Mouse (Mus musculus): ENCODE data around the gene Abtb1.

Abtb1 gene

DNA sequence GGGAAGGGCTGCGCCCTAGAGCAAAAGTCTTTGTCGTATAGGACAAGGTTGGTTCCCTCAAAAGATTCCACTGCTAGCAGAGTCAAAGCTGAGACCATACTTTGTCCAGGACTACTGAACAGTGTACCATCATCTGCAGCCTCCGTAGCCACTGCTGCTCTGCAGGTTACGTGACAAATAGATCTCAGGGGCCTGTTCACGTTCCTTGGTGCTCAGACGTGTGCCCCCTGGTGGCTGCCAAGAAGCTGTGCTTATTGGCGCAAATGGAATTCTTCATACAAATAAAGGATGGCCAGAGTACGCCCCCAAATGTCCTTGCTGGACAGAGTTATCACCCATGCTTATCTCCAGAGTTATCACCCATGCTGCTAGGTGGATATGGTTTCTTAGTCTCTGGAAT, 10.3 kb downstream of the Abtb1 start:
- intact Hi-C loops (cut with DNase I) = loop anchor here (5.0 kb wide), 2 partner anchors 104 to 269 kb away; no protein-coding TSS in a partner anchor

DNA sequence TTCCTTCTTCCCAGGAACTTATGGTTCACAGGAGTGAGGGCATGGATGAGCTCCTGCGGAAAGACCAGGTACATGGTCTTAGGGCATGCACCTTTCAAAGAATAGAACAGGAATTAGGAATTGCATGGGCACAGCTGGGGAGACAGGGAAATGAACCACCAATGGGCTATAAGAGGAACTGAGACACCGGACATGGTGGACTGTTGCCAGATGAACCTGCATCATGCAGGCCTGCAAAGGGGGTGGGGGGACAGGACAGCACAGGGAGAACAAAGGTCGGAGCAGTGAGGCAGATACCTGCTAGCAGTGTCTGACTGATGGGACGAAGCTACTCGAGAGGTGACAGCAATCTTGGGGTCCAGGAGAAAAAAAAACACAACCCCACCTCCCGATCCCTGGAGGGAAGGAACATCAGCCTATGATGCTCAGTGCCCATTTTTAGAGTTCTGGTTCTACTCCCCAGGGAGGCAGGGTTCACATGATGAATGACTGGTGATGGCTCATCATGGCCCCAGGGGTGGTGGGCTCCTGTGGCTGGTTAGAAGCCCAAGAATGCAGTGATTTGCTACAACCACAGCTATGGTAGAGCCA, 11.6 kb downstream of the Abtb1 start:
- intact Hi-C loops (cut with DNase I) = loop anchor here (5.0 kb wide), 2 partner anchors 103 to 268 kb away; no protein-coding TSS in a partner anchor

- intact Hi-C loops (cut with DNase I) = no loop called here
Observed at GRCm38 (mm10) chr6:88829579-88829978, 12.2 kb downstream of the Abtb1 start.

DNA sequence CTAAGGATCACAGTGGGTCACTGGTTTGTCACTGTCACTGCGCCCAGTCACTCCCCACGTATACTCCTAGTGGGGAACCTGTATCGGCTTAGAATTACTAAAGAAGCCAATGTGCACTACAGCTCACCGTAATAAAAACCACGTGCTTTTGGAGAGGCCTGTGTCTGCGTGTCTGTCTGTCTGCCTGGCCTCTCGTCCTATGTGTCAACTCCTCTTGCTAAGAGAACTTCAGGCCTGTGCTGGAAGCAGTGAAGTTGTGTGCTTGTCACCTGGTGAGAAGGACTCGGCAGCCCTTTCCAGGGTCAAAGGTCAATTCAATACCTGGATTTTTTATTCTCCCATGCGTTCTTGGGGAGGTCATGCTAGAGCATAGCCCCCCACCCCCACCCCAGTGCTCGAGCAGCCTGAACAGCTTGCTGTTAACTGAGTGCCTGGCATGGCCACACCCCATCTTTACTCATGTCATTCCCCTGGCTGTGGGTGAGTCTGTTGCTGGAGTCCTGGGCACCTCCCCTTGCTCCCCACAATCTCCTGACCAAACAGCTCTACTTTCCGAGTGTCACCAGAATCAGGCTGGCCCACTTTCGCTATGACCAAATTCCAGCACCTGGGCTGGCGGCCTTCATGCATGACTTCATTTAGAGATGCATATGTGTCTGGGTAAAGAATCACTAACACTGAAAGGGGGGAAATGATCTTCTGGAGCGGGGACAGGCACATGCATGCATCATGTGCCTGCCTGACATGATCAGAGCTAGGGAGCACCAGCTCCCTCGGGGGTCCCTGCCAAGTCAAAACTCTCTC, 13.4 kb downstream of the Abtb1 start:
- intact Hi-C loops (cut with DNase I) = no loop called here

GRCm38 (mm10) chr6:88827395-88828205, 14.2 kb downstream of the Abtb1 start:
- intact Hi-C loops (cut with DNase I) = no loop called here

DNA sequence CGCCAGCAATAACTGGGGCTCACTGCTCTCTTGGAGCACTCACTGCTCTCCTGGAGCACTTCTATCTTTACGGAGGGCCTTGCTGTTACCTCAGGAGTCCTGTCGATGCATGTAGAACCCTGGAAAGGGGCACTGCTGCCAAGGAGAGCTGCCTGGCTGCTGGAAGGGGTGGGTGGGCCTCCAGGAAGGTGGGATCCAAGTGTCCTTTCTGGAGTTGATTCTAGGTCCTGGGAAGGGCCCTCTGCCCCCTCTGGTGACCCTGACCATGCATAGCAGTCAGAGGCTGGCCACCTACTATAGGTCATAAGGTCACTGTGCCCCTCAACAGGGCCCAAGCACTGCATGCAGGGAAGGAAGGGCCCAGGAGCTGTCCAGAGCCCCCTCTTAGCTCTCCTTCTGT, 14.8 kb downstream of the Abtb1 start:
- intact Hi-C loops (cut with DNase I) = no loop called here

- intact Hi-C loops (cut with DNase I) = no loop called here
Observed at GRCm38 (mm10) chr6:88826545-88826944, 15.2 kb downstream of the Abtb1 start.

DNA sequence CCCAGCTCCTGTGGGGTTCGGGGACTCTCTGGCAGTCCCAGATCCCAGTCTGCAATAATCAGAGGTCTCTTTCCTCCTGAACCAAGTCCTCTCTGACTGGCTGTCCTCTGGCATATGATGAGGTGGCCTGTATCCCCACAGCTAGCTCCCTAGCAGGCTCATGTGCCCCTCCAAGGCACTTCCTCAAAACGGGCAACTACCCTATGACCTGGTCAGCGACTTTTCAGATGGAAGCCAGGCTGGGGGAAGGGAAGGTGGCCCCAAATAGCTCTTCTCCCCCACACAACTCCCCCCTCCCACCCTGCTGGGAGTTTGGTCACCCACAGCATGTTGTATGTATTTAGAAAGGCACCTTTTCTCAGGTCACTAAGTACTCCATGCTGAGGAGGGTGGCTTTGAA, 15.7 kb downstream of the Abtb1 start:
- intact Hi-C loops (cut with DNase I) = no loop called here

DNA sequence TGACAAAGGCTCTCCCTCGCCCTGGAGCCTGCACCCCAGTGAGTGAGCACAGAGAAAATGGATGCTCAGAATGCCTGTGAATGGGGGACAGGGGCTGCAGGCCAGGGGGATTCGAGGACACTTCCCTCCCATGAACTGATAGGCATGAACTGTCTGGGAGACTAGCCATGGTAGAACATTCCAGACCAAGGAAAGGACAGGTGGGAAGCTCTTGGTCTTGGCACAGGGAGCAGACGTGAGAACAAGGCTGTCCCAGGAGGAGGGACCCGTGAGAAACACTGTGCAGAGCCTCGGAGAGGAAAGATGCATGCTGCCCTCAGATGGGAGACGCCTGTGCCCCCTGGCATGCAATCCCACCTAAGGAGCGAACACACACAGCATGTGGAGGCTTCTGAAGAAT, 17.6 kb downstream of the Abtb1 start:
- intact Hi-C loops (cut with DNase I) = loop anchor here (5.0 kb wide), 1 partner anchor 92 kb away; no protein-coding TSS in a partner anchor

GRCm38 (mm10) chr6:88821901-88822300, 19.9 kb downstream of the Abtb1 start:
- intact Hi-C loops (cut with DNase I) = loop anchor here (5.0 kb wide), 1 partner anchor 90 kb away; no protein-coding TSS in a partner anchor

DNA sequence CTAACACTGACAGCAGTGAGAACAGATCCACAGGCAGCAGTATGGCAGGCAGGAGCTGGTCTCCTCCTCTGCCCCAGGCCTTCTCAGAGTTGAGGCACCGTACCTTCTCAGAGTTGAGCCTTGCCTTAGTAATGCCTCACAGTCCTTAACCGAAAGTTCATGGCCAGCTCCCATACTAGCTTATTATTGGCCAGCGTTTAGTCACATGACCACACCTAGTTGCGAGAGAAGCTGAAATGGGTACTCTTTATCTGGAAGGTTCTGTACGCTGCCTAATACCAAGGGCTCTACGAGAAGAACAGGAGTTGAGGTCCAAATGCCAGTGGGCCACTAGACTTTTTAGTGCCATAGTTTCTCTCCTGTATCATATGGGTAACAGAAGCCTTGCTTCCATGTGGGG, 20.5 kb downstream of the Abtb1 start:
- intact Hi-C loops (cut with DNase I) = loop anchor here (5.0 kb wide), 1 partner anchor 89 kb away; no protein-coding TSS in a partner anchor

DNA sequence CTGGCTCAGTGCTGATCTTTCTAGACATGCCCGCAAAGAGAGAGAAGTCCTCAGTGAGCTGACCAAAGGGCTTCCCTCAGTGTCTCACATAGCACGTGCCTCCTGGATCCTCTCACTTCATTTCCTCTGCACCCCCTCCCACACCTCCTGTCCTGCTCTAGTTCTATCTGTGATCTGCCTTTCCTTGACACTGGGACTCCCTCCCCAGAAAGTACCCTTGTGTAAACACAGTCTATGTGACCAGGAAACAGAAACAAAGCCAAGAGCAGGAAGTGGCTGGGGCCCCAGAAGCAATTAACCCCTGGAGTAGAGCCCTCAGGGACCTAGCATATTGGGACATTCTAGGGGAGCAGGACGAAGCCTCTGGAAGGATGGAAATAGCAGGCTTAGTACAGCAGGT, 20.9 kb downstream of the Abtb1 start:
- intact Hi-C loops (cut with DNase I) = loop anchor here (5.0 kb wide), 1 partner anchor 89 kb away; no protein-coding TSS in a partner anchor

DNA sequence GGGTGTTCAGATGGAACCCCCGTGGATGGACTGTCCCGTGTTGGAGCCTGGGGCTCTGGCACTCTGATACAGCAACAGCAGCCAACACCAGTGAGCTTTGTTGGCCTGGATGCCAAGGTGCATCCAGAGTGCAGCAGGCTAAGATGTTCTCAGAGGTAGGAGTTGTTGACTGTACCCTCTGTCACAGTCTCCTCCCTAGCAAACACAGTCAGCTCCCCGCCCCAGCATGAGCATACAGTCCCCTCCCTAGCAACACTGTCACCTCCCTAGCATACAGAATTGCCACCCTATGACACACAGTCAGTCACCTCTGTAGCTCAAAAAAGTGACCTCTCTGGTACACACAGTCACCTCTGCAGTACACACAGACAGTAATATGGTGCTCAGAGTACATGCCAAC, 24.9 kb downstream of the Abtb1 start:
- intact Hi-C loops (cut with DNase I) = no loop called here

DNA sequence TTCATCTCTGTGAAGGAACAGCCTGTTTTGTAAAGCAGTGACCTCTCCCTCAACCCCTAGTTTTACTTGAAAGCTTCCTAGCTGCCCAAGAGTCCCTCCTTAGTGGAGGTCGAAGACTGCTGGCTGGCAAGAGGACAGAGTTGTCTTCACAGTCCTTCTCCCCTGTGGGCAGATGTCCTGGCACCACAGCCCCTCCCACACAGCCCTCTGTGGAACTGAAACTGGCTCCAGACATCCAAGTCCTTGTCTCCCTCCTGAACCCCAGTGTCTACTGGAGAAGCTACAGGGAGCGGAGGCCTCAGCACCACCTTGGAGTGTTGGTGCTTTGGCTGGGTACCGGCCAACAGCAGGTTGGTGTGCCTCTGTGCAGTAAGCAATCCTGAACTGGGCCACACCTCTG, 26.3 kb downstream of the Abtb1 start:
- intact Hi-C loops (cut with DNase I) = no loop called here

DNA sequence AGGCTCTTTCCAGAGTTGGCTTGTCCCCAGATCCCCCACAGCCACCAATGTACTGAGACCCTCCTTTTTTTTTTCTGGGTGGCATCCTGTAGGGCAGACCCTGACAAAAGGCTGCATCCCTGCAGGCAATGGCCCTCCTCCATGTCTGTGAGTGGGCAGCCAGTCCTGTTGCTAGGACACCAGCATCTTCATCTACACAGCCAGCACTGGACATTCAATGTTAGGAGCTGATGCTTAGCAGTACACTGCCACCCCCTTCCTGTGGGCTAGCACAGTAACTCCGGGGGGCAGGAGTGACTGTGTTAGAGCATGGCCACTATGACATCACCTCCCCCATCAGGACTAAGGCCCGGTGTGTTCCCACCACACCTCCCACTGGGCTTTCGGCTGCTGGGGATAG, 26.7 kb downstream of the Abtb1 start:
- intact Hi-C loops (cut with DNase I) = no loop called here

DNA sequence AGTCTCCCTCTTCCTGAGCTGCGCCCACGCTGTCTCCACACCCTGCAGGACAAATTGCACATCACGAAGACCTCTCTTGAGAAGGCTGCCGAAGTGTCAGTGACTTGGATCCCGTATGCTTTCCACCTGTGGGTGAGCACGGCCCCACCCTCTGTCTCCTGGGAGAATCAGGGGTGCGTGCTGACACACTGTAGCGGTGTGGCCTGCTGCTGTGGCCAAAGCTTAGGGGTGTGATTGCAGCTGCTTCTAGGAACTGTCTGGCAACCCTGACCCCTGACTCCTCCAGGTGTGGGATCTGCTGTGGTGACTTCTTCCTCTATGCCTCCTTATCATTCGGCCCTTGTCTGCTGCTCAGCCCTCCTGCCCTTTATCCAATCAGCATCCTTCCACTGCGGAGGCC, 28.0 kb downstream of the Abtb1 start:
- intact Hi-C loops (cut with DNase I) = no loop called here

- intact Hi-C loops (cut with DNase I) = no loop called here
Observed at GRCm38 (mm10) chr6:88812886-88813285, 28.9 kb downstream of the Abtb1 start.

GRCm38 (mm10) chr6:88811880-88812400, 29.8 kb downstream of the Abtb1 start:
- intact Hi-C loops (cut with DNase I) = no loop called here

DNA sequence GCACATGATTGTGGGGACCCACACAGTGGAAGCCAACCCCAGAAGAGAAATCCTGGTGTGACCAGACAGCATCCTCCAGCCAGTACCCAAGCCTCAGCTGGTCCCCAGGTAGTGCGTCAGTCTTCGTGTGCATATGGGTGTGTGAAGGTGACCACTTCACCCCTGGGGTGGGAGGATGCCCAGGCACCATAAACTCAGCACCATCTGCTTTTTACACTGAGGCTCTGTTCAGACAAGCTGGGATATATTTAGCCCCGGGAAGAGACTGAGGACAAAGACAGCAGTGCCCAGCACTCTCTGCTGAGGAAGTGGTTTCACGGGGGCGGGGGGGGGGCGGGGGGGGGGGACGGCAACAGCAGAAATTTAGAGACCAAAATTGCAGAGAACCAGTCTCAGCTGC, 30.4 kb downstream of the Abtb1 start:
- intact Hi-C loops (cut with DNase I) = no loop called here

DNA sequence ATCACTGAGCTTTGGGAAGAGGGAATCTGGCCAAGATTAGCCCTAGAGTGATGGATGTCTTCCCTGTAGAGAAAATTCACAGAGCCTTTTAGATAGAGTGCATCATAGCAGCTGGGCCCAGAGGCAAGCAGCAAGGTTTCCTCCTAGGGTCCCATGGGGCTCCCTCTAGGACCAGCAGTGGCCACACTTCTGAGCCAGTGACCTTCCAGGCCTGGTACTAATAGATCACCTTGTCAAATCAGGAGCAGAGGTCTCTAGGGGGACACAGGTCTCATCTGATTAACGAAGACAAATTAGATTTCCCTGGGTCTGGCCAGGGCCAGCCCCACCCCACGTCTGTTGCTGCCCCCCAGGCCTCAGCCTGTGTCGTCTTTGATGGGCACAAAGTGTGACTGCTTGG, 31.5 kb downstream of the Abtb1 start:
- intact Hi-C loops (cut with DNase I) = no loop called here
